Mouse (Mus musculus) left cerebral cortex, postnatal 4 days (tissue): ENCODE measurements around the gene Zc3hc1. TPM values are rescaled to one million over a fixed set of nuclear protein-coding genes. Genes with fewer than 3 reads are reported as not detected.

Experiments used
- DNase-seq: peaks from one replicate; pipeline ENCODE4 v3.0.0-alpha.2; 2022
- intact Hi-C: fragments of 180-260 bp; cut with DNase I; formaldehyde crosslinking; loops from one replicate; pipeline ENCODE4 v1.15.1; 2025
- total RNA-seq, 2 experiments: library from RNA; stranded (reverse); gene quantifications; 2 replicates each; pipeline ENCODE4 v1.2.3; 2021

Zc3hc1 gene
- total RNA-seq, 2 experiments from 2014 or later: 38.1 to 39.7 TPM

GRCm38 (mm10) chr6:30330706-30331105 lies 60.1 kb downstream of the Zc3hc1 start:
- DNase-seq: no peak
- intact Hi-C loops: no loop called here

- intact Hi-C loops: no loop called here
Measured at GRCm38 (mm10) chr6:30325932-30326501, 64.8 kb downstream of the Zc3hc1 start.

GRCm38 (mm10) chr6:30321002-30321401 lies 69.8 kb downstream of the Zc3hc1 start:
- intact Hi-C loops: no loop called here
- DNase-seq: no peak

More at GRCm38 (mm10) chr6:30325932-30326501, 64.8 kb downstream of the Zc3hc1 start:
- no peak for DNase-seq

- intact Hi-C loops: no loop called here
- DNase-seq: no peak
Measured at GRCm38 (mm10) chr6:30319216-30319615, 71.6 kb downstream of the Zc3hc1 start.

Other genes starting within 250 kb of the Zc3hc1 start
- 10 to 100 TPM; 80.7 to 86.4 TPM for gene Ube2h, start 86.5 kb downstream of the Zc3hc1 start, total RNA-seq
- gene Klhdc10, start 10.8 kb upstream of the Zc3hc1 start, total RNA-seq: 100 to 1,000 TPM; 154 to 156 TPM
- gene Tmem209, start 118.8 kb upstream of the Zc3hc1 start, total RNA-seq: 10 to 100 TPM; 17.7 to 19.7 TPM
- gene Ssmem1, start 118.8 kb upstream of the Zc3hc1 start, total RNA-seq: 1 to 10 TPM in 1 of 2 experiments, under 1 TPM in 1; 0.56 to 1.2 TPM
- gene Cpa2, start 150.6 kb upstream of the Zc3hc1 start, total RNA-seq: 1 to 10 TPM; 4.2 to 4.7 TPM
- under 1 TPM in 1 of 2 experiments, not detected in 1; 0.24 TPM for gene Cpa4, start 177.3 kb upstream of the Zc3hc1 start, total RNA-seq
- not detected for gene Cpa5, start 220.0 kb upstream of the Zc3hc1 start, total RNA-seq
- gene Cpa1, start 248.2 kb upstream of the Zc3hc1 start, total RNA-seq: not detected